Mouse (Mus musculus) urinary bladder, adult 18-20 months (tissue): ENCODE results near the gene A630076J17Rik.

Experiments used
- DNase-seq, 2 experiments: peaks; one replicate each; pipeline ENCODE4 v3.0.0; 2022; ENCODE audit warnings: low spot score in 2 of 2, mixed read lengths in 2 of 2

A630076J17Rik gene

DNA sequence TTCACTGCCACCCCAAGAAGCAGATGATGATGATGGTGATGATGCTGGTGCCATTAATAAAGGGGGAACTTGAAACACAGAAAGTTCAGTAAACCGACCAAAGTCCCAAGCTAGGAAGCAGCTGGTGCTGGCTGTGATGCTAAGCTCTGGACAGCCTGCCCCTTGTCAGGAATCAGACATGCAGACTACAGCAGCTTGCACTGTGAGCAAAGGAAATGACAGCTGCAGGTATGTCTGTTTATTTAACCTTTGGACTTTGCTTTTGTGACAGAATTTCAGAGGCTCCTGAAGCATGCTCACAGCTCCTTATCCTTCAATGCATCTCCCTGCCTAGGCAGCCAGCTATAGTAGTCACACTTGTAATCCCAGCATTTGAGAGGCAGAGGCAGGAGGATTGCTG lies at the start of gene A630076J17Rik:
A630076J17Rik (plus strand) TSS at position 88 of the 400 bp plus-strand sequence.
- DNase-seq: no peak

DNA sequence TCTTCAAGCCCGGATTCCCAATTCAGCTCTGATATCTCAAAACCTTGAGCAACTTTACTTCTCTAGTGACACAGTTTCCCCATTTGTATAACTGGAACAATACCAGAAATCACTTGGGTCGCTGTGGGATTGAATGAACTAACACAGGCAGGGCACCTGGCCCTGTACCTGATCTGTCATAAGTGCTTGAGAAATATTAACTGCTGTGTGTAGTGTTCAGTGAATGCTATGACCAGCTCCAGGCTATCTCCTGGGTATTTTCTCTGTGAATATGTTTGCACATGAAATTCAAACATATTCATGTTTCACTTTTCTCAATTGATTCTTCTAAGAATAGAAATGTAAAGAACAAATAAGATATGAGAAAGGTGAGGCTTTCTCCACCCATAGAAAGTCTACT lies 49.6 kb upstream of the A630076J17Rik start:
- DNase-seq: no peak

DNA sequence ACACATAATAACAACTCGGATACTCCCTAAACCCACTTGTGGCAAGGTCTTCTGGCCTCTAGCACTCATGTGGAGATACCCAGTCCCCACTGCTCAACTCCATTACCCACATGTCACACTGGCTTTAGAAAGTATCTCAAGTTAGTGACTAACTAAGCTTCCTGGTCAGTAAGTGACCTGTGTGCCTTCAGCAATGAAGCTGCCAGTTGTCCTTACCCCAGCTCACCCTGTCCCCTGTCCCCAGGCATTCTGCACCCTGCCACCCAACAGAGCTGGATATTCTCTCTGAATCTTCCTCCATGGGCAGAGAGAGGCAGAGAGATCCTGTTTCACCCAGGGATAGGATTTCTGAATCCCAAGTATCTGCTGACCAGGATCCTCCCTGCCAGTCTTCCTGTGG lies 47.7 kb upstream of the A630076J17Rik start, which contains the start of gene Kcna10:
Kcna10 (plus strand) TSS at position 301 of the 400 bp plus-strand sequence.
- DNase-seq: no peak

DNA sequence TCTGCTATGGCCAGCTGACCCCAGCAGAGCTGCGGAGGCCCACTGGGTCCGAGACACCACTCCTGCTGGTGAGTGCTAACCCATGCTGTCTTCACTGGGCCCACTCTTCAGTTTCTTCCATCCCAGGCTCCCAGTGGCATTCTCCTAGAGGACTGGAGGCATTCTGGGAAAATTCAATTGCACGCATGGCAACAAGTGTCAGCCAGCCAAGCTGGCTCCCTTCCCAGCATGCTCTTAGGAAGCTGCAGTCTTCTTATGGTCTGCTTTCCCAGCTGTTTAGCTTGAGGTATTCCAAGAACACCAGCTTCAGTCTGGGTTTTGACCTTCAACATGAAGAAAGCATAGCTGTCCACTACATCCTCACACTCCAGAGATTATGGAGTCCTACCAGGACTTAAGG lies 47.2 kb upstream of the A630076J17Rik start:
- DNase-seq: no peak

DNA sequence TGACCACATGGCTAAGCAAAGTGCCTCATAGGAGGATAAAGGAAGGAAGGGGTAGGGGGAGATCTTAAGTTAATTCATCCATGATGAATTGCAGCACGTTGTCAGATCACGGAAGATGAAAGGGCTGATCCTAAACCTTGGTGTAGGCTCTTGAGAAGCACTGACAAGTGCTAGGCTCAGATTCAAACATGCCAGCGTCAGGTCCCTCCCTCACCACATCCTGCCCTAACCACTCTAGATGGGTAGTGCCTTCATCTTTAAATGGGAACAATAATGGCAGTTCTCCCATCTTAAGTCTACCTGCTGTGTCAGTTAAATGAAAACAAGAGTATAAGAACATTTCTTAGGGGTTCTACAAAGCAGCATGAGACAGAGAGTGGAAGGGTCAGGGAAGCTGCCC lies 44.8 kb upstream of the A630076J17Rik start:
- DNase-seq: no peak

DNA sequence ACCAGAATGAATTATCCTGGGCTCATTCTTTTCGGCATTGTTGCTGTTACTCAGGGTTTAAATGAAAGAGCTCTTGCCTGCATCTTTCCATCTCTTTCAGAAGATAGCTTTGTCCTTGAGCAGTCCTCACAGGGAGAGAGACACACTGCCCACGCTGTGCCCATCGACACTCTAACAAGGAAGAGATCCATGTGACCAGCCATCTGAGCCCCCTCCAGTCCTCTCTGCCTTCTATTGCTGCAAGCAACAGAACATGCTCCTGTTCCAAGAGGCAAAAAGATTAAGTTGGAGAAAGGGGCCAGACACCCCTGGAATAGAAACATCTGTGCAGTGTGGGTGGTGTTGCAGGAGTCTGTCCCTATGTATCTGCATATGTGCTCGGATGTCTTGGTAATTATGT lies 43.4 kb upstream of the A630076J17Rik start:
- DNase-seq: no peak

DNA sequence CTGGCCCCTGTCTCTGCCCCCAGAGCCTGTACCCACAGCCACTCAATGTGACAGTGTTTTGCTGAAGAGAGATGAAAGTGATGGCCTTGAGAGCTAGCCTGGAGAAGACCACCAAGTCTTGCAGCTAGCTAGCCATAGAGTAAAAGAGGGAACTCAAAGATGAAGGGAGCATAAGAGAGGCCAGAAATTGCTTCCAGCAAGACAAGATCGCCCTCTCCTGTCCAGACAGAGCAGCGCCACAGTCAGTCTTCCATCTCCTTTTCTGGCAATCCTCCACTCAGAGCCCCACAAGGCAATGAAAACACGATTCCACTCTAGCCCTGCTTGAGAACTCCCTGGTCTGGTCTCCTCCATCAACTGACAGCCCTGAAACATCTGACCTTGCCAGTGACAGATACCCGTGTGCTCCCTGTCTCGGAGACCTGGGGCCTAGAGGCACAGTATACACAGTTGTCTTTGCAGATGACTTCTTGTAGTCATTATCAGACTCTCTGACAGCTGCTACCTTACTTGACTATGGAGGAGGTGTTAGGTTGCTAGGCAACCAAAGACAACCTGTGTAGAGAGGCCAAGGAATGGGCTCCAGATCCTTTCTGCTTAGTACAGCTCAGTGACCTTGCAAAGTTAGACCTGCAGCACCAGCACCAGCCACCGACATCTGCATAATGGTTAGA lies 42.1 kb upstream of the A630076J17Rik start:
- no peak for DNase-seq

DNA sequence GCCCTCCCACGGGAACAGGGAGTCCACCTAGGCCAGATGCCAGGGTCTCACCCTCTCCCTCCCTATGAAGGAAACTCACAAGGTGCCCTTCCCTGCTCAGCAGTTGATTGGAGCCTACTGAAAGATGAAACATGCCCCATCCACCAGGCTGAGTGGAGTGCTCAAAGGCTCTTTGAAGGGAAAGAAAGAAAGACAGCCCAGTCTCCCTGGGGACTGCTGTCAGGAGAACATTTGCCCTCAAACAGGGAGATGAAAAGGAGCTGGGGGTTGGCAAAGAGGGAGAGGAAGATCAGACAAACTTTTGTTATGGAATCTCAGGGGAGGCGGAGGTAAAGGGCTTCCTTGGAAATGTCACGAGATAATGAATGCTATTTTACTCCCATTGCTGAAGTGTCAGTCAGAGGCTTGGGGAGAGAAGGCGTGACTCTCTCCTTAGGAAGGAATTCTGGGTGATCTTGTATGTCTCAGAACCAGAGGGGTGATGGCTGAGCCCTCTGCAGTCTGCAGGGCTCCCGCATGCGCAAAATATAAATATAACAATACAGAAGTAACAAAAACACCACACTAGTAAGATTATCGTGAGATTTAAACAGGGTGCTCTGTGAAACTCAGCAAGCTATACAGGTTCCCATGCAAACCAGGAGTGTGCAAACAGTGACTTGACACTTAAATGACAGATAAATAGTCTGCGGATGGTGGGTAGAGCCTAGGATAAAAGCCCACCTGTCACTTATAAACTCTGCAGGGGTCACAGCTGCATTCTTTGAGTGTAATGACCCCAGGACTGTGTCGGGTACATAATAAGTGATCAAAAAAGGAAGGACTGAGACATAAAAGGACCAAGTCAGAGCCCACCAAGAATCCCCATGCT lies 28.9 kb upstream of the A630076J17Rik start:
- DNase-seq: no peak

DNA sequence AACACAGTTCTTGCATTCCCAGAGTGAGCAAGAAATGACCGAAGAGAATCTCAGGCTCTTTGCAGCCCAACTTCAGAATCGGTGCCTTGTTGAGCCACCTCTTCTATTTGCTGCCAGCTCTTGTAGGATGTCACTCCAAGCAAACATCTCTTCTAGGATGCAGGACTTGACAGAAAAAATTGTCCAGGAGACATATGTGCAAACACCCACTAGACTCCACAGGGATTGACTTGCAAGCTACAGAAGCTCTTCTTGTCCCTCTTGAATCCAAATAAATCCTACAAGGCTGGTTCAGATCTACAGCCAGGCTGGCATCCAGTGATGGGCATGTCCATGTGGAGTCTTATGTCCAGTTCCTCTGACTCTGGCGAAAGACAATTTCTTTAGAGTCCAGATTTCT lies 26.0 kb upstream of the A630076J17Rik start:
- DNase-seq: no peak

DNA sequence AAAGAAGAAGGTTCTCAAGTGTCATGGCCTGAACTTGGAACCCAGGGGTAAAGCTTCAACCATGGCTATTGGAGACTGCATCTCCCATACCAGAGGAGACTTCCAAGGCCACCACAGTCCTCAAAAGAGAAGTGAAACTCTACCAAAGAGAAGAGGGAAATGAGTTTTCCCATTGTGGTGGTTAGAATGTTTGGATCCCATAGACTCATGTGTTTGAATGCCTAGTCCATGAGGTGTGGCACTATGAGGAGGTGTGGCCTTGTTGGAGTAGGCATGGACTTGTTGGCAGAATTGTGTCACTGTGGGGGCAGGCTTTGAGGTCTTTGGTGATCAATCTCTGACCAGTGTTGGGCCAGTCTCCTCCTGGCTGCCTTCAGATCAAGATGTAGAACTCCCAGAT lies 25.2 kb upstream of the A630076J17Rik start:
- DNase-seq: no peak

DNA sequence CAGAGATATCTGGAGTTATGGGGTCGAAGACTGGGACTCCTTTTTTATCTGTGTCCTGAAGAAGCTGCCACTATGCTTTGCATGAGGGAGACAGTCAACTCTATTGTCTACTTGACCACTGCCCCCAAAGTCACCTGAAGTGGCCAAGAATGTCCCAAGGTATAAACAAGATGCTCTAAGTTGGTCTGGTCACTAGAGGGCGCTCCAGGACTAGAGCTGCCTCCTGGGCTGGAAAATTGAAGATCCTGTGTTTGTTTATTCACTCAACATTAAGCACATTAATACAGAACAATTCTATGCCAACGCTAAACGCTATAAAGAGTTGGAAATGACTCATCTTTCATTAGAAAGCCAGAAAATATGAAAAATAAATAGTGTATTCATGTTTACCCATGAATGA lies 24.4 kb upstream of the A630076J17Rik start:
- DNase-seq: peak; percentile 36 to 52

DNA sequence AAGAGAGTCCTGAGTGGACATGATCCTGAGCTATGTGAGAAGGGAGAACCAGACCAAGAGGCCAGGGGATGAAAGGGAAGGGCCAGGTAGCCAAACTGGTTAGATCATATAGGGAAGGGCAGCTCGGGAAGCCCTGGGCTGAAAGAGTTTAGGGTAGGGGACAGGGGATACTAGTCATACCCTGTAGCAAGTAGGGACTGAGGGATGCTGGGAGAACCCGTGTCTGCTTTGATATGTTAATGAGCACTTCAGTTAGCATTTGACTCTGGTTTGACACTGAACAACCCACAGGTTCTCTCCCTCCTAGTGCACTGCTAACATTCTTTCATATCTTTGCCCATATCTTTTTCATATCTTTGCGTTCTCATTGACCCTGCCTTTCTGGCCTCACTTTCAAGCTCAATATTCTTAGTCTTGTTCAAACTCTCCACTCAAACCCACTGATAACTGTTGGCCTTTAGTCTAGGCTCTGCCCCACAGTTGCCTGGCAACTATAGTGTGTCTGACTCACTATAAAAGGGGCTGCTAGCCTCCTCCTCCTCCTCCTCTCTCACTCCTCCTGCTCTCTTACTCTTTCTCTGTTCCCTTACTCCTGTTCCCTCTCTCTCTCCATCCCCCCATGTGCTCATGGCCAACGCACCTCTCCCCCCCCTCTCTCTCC lies 23.8 kb upstream of the A630076J17Rik start:
- DNase-seq: no peak

DNA sequence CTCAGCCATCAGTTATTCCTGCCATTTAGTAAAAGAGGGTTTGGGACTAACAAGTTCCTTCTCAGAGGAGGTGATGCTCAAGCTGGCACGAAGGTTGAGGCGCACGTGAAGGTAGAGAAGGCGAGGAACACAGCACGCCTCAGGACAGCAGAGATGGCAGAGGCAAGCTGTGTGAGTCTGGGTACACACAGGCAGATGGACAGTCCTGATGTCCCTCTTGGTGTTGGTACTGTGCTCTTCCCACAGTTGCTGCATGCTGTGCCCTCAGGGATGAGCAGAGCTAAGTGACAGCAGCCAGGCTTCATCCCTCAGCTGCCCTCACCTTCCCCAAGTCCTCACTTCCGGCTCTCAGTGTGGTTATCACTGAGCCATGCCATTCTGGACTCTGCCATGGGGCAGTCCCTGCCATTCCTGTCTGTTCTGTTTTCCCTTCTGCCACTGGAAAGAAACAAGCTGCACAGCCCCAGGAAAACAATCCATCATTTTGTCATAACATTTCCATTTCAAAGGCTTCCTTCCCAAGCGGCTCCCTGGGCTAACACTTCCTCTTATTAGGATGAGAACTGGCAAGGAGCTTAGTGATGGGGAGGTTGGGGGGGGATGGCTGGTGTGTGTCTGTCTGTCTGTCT lies 22.7 kb upstream of the A630076J17Rik start:
- DNase-seq: no peak

DNA sequence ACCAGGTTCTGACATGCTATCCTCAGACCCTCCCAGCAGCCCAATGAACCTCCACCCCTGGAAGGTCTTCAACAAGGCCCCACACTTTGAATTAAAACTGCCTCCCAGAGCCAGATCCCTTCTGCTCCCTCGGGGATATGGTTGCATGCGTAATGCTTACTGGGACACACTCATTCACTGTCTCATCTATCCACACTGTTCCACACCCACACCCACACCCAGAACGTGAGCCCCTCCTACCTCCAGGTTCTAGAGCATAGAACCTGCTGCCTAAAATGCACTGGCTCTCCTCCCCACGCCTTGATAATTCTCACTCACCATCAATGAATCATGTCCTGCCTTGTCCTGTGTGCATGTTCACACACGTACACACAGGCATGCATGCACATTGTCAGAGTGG lies 15.8 kb upstream of the A630076J17Rik start:
- no peak for DNase-seq

DNA sequence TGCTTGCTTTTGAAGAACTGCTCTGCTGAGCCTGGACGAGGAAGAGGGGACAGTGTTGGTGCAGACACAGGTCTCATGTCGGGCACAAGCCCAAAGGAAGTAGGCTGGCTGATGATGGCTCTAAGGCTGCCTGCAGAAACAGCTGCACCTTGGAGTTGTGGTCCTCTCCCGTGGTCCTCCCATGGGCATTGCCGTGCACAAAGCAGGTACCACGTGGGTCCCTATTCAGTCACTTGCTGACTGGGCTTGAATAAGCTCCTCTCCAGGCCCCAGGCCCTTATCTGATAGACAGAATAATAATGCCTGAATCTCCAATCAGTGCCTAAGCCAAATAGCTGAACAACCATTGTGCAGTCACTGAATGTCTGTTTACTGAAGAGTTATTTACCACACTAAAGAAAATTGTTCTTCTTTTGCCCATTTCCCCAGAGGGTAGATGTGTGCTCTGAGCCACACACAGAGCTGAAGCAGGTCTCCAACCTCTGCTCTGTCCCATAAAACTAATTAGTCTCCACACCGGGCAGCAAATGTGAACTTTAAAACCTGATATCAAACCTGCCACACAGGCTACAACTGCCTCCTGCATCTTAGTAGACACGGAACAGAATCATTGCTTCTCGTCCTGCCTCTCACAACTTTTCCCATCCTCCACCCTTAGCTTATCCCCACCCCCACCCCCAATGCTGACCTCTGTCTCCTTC lies 13.9 kb upstream of the A630076J17Rik start:
- no peak for DNase-seq

DNA sequence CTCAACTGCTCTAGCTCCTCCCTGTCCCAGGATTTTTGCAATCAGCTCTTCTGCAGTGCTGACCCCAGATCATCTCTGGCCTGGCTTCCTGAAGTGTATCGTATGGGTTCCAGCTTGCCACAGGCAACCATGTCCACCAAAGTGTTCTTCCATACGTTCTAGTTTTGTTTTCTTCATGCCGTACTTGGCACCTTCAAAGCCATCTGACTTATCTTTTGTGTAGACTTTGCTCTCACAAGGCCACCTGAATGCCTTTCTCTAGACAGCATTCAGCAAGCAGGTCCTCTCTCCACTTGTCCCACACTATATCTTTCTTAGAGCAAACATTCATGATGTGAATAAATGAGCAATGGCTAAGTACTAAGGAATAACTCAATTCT lies 13.3 kb upstream of the A630076J17Rik start:
- no peak for DNase-seq

DNA sequence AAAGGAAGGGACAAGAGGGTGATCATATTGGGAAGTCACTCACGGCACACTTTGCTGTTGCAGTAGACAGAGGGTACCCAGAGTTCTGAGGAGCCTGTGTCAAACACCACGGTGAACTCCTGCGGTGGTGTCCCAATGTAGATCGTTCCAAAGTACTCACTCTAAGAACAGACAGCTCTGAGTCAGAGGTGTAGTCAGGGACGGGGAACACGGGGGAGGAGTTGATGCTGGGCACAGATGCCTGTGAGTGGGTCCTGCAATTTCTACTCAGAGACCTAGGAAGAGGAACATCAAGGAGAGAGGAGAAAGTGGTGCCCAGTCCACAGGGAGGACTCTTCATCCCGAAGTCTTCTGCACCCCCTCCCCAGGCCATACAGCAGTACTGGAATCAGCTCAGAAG lies 11.8 kb upstream of the A630076J17Rik start:
- no peak for DNase-seq

DNA sequence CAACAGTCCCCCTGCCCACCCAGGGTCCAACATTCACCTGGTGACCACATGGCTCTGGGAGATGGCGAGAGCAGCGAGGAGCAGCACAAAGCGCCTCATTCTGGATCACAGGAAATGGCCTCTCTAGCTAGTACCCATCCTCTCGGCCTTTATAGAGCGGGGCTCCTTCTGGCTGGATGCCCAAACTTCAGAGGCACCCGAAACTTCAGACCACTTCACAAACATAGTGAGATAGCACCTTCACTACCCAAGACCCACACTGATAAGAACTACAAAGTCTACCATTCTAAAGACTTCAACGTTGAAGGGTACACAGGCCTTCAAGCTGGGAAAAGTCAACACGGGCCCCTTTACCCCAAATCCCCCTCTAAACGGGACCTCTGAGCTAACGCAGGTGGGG lies 8.8 kb upstream of the A630076J17Rik start, which contains the start of gene Cym:
Cym (minus strand) TSS at position 125 of the 400 bp plus-strand sequence.
- DNase-seq: no peak

DNA sequence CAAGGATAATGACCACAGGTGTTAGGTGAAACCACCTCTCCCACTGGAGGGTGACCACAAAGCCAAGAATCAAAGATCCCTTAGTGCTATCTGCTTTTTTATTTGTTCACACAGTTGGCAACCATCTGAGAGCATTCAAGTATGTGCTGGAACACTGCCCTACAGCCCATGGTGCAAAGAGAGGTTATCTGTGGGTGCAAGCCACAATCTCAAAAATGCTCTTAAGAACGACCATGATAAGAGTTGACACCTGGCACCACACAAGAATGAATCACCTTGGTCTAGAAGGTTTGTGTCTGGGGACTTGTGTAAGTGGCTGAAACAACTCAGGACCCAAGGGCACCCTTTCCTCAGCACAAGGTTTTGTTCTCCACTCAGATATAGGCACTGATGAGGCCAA lies 7.2 kb upstream of the A630076J17Rik start:
- DNase-seq: no peak

DNA sequence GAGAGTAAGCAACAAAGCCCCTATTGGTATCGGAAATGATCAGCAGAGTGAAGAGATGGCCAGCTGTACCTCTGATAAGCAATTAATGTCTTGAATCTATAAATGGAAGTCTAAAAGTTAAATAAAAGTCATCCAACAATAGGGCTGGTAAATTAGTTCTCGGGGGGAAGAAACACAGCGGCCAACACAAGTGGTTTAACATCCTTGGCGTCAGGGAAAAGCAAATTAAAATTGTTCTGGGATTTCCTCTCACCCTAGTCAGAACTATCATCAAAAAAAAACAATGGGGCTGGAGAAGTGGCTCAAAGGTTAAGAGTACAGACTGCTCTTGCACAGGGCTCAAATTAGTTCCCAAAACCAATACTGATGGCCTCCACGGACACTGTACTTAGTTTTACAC lies 4.6 kb upstream of the A630076J17Rik start:
- DNase-seq: no peak

DNA sequence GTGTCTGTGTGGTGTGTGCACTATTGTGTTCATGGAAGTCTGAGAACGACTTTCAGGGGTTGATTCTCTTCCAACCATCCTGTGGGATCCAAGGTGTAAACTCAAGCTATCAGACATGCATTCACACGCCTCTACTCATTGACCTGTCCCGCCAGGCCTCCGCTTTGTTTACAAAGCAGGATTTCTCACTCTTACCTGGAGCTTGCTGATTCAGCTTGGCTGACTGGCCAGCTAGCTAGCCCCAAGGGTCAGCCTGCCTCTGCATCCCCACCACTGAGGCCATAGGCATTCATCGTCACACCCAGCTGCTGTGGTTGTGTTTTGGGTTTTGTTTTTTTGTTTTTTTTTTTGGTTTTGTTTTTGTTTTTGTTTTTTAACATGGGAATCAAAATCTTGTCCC lies 1.2 kb upstream of the A630076J17Rik start:
- no peak for DNase-seq
